Mouse (Mus musculus) forebrain, embryonic 12.5 days (tissue): ENCODE data around the gene Pomp. TPM values are rescaled to one million over a fixed set of nuclear protein-coding genes. Genes with fewer than 3 reads are reported as not detected.
A peak's percentile ranks its signal among the peaks of the same experiment; 100 is the strongest.

ENCODE experiments used
- ATAC-seq: fragments of 200-750 bp; cut with Nextera tagmentation; 2 replicates; pipeline ENCODE4 v1.8.0; 2017; ENCODE audit warnings: moderate TSS enrichment; ENCODE audit not compliant: low FRiP score
- H3K27ac ChIP-seq: fragments of 300-500 bp; sonication (generic); 2 replicates; pipeline ENCODE4 v1.5.1; 2016; ENCODE audit warnings: mild to moderate bottlenecking
- H3K27me3 ChIP-seq: fragments of 300-500 bp; sonication (generic); 2 replicates; pipeline ENCODE4 v1.6.1; 2016; ENCODE audit warnings: mild to moderate bottlenecking
- H3K36me3 ChIP-seq: fragments of 300-500 bp; sonication (generic); replicated peaks from 2 replicates; pipeline ENCODE4 v1.6.1; 2016; ENCODE audit warnings: mild to moderate bottlenecking
- H3K4me1 ChIP-seq: fragments of 300-500 bp; sonication (generic); 2 replicates; pipeline ENCODE4 v1.6.1; 2016
- H3K4me2 ChIP-seq: fragments of 300-500 bp; sonication (generic); 2 replicates; pipeline ENCODE4 v1.6.1; 2016; ENCODE audit warnings: mild to moderate bottlenecking, moderate library complexity
- H3K4me3 ChIP-seq: fragments of 300-500 bp; sonication (generic); replicated peaks from 2 replicates; pipeline ENCODE4 v1.5.1; 2016; ENCODE audit warnings: mild to moderate bottlenecking
- H3K9ac ChIP-seq: fragments of 300-500 bp; sonication (generic); 2 replicates; pipeline ENCODE4 v1.6.1; 2016; ENCODE audit warnings: mild to moderate bottlenecking
- H3K9me3 ChIP-seq: fragments of 300-500 bp; sonication (generic); 2 replicates; pipeline ENCODE4 v1.6.1; 2016
- WGBS: fragments of 180-500 bp; shearing (Covaris S2); methylation state at CpG from one replicate; pipeline ENCODE4 v1.1.7; 2016; 5-methylcytosine and 5-hydroxymethylcytosine counted together
- polyA plus RNA-seq: library from polyadenylated mRNA; unstranded; fragments of >200 nt; fragmentation: Nextera tagmentation; extraction: Ambion mirVana; gene quantifications from 2 replicates; pipeline ENCODE4 v1.2.1, GENCODE M21; 2016

The Pomp gene
- polyA plus RNA-seq, 1 experiment from 2014 or later, result 528 TPM

- no peaks in the 10 kb centered on the region for H3K4me1 ChIP-seq
- peaks cover 88% of the 10 kb centered on the region for H3K36me3 ChIP-seq
- no peak overlapping the region for H3K4me2 ChIP-seq
- no peak overlapping the region for H3K27ac ChIP-seq
- no peaks in the 10 kb centered on the region for H3K9me3 ChIP-seq
- no peak for ATAC-seq
- no peaks in the 10 kb centered on the region for H3K27me3 ChIP-seq
- 95% methylated on average over 1 of the region's 1 CpGs for WGBS
- no peak overlapping the region for H3K4me3 ChIP-seq
- H3K9ac ChIP-seq, result no peak overlapping the region
Observed at GRCm38 (mm10) chr5:147870296-147870695, 10.0 kb downstream of the Pomp start.

GRCm38 (mm10) chr5:147871091-147871820 lies 11.0 kb downstream of the Pomp start:
- no peak for ATAC-seq
- no peaks in the 10 kb centered on the region for H3K4me1 ChIP-seq
- WGBS, result 94% methylated on average over 15 of the region's 15 CpGs

GRCm38 (mm10) chr5:147874491-147875065 lies 14.3 kb downstream of the Pomp start:
- no peak for ATAC-seq
- peaks cover 93% of the 10 kb centered on the region for H3K36me3 ChIP-seq
- H3K9ac ChIP-seq, result no peak overlapping the region
- H3K27ac ChIP-seq, result no peak overlapping the region
- H3K4me2 ChIP-seq, result no peak overlapping the region
- H3K9me3 ChIP-seq, result no peaks in the 10 kb centered on the region
- no peaks in the 10 kb centered on the region for H3K4me1 ChIP-seq
- no peaks in the 10 kb centered on the region for H3K27me3 ChIP-seq
- no peak overlapping the region for H3K4me3 ChIP-seq
- 95% methylated on average over 18 of the region's 18 CpGs for WGBS

More at GRCm38 (mm10) chr5:147871091-147871820, 11.0 kb downstream of the Pomp start:
- Histone ChIP-seq H3K27ac (no peak overlapping the region), H3K9me3 (no peaks in the 10 kb centered on the region), H3K4me3 (no peak overlapping the region), H3K27me3 (no peaks in the 10 kb centered on the region), H3K4me2 (no peak overlapping the region), H3K36me3 (peaks cover 88% of the 10 kb centered on the region), H3K9ac (no peak overlapping the region)

- no peak overlapping the region for H3K9ac ChIP-seq
- H3K27ac ChIP-seq, result no peak overlapping the region
- H3K4me3 ChIP-seq, result no peak overlapping the region
- H3K36me3 ChIP-seq, result peaks cover 93% of the 10 kb centered on the region
- no peaks in the 10 kb centered on the region for H3K9me3 ChIP-seq
- WGBS, result 96% methylated on average over 8 of the region's 8 CpGs
- H3K4me2 ChIP-seq, result no peak overlapping the region
- no peaks in the 10 kb centered on the region for H3K4me1 ChIP-seq
- no peak for ATAC-seq
- no peaks in the 10 kb centered on the region for H3K27me3 ChIP-seq
Observed at GRCm38 (mm10) chr5:147875210-147875609, 14.9 kb downstream of the Pomp start.

GRCm38 (mm10) chr5:147877520-147877919 lies 17.3 kb downstream of the Pomp start:
- Histone ChIP-seq H3K9me3 (no peaks in the 10 kb centered on the region), H3K9ac (no peak overlapping the region), H3K36me3 (peaks cover 82% of the 10 kb centered on the region), H3K4me2 (no peak overlapping the region), H3K4me3 (no peak overlapping the region), H3K27me3 (no peaks in the 10 kb centered on the region), H3K4me1 (no peaks in the 10 kb centered on the region), H3K27ac (no peak overlapping the region)
- no peak for ATAC-seq
- 89% methylated on average over 6 of the region's 6 CpGs for WGBS

GRCm38 (mm10) chr5:147879971-147880682 lies 19.9 kb downstream of the Pomp start:
- Histone ChIP-seq H3K4me2 (no peak overlapping the region), H3K27ac (no peak overlapping the region), H3K9me3 (no peaks in the 10 kb centered on the region), H3K4me1 (no peaks in the 10 kb centered on the region), H3K27me3 (no peaks in the 10 kb centered on the region), H3K36me3 (peaks cover 58% of the 10 kb centered on the region), H3K4me3 (no peak overlapping the region), H3K9ac (no peak overlapping the region)
- 95% methylated on average over 17 of the region's 17 CpGs for WGBS
- ATAC-seq, result no peak

- H3K27ac ChIP-seq, result no peak overlapping the region
- 91% methylated on average over 6 of the region's 6 CpGs for WGBS
- no peaks in the 10 kb centered on the region for H3K9me3 ChIP-seq
- H3K4me2 ChIP-seq, result no peak overlapping the region
- H3K4me3 ChIP-seq, result no peak overlapping the region
- H3K4me1 ChIP-seq, result no peaks in the 10 kb centered on the region
- no peak for ATAC-seq
- H3K27me3 ChIP-seq, result no peaks in the 10 kb centered on the region
- H3K9ac ChIP-seq, result no peak overlapping the region
- peaks cover 26% of the 10 kb centered on the region for H3K36me3 ChIP-seq
Observed at GRCm38 (mm10) chr5:147883581-147883980, 23.3 kb downstream of the Pomp start.

GRCm38 (mm10) chr5:147888313-147889297 lies 28.3 kb downstream of the Pomp start:
- H3K4me2 ChIP-seq, result no peak overlapping the region
- peaks cover 6% of the 10 kb centered on the region for H3K4me1 ChIP-seq
- no peak overlapping the region for H3K27ac ChIP-seq
- H3K9me3 ChIP-seq, result no peaks in the 10 kb centered on the region
- peaks cover 15% of the 10 kb centered on the region for H3K27me3 ChIP-seq
- WGBS, result 89% methylated on average over 10 of the region's 12 CpGs
- H3K36me3 ChIP-seq, result no peaks in the 10 kb centered on the region; the same call in 1 of the 2 replicates
- H3K4me3 ChIP-seq, result no peak overlapping the region
- ATAC-seq, result no peak
- H3K9ac ChIP-seq, result no peak overlapping the region

- H3K4me2 ChIP-seq, result no peak overlapping the region
Observed at GRCm38 (mm10) chr5:147892735-147893134, 32.5 kb downstream of the Pomp start.

GRCm38 (mm10) chr5:147893143-147893542 lies 32.9 kb downstream of the Pomp start:
- WGBS, result 15% methylated on average over 9 of the region's 9 CpGs
- ATAC-seq, result no peak
- peaks cover 18% of the 10 kb centered on the region for H3K4me1 ChIP-seq
- H3K4me2 ChIP-seq, result peak overlapping the region; percentile 90; the same call in 1 of the 2 replicates
- no peak overlapping the region for H3K27ac ChIP-seq
- no peaks in the 10 kb centered on the region for H3K9me3 ChIP-seq
- no peak overlapping the region for H3K4me3 ChIP-seq
- H3K9ac ChIP-seq, result no peak overlapping the region
- H3K36me3 ChIP-seq, result no peaks in the 10 kb centered on the region
- peaks cover 25% of the 10 kb centered on the region for H3K27me3 ChIP-seq

More at GRCm38 (mm10) chr5:147892735-147893134, 32.5 kb downstream of the Pomp start:
- WGBS, result 22% methylated on average over 6 of the region's 6 CpGs
- Histone ChIP-seq H3K4me3 (no peak overlapping the region), H3K36me3 (no peaks in the 10 kb centered on the region), H3K27me3 (peaks cover 25% of the 10 kb centered on the region), H3K27ac (no peak overlapping the region), H3K4me1 (peaks cover 18% of the 10 kb centered on the region), H3K9ac (no peak overlapping the region), H3K9me3 (no peaks in the 10 kb centered on the region)
- ATAC-seq, result no peak

- 1% methylated on average over 25 of the region's 25 CpGs for WGBS
- H3K9ac ChIP-seq, result peak overlapping the region; percentile 53
- peaks cover 25% of the 10 kb centered on the region for H3K27me3 ChIP-seq
- ATAC-seq, result peak; percentile 59
- peak overlapping the region; percentile 55 for H3K4me3 ChIP-seq
- H3K27ac ChIP-seq, result 0 out of 2 replicates have a peak overlapping the region, but pooled peaks have one; percentile 19
- peak overlapping the region; percentile 90 for H3K4me2 ChIP-seq
- H3K4me1 ChIP-seq, result peaks cover 18% of the 10 kb centered on the region
- no peaks in the 10 kb centered on the region for H3K9me3 ChIP-seq
- no peaks in the 10 kb centered on the region for H3K36me3 ChIP-seq
Observed at GRCm38 (mm10) chr5:147893766-147894454, 33.6 kb downstream of the Pomp start.
